Mouse (Mus musculus): ENCODE data around the gene Gm14597. TPM values are rescaled to one million over a fixed set of nuclear protein-coding genes. Genes with fewer than 3 reads are reported as not detected.
"Not testable (repeated sequence)": the region's sequence is repeated elsewhere in the genome, so short reads cannot be mapped to it uniquely, and the experiment has no call there.

Gene Gm14597
- polyA plus RNA-seq, 1 experiment from 2014 or later = not detected

DNA sequence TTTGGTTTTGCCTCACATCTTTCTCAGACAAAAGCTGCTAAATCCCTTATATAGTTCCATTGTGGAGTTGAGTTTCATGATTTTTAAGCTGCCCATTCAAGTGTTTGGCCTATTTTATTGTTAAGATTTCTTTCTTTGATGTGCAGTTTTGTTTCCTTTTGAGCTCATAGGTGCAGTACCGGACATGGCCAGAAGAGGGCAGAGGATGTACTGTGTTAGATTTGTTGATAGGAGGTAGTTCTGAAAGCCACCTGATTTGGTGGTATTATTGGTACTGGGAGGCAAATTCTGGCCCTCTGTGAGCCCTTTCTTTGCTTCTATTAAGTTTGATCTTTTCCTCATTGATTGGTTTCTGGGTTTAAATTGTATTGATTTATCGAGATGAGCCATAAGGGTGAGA, 8.8 kb downstream of the Gm14597 start:
- H3K27me3 ChIP-seq; CTCF ChIA-PET; POLR2A ChIA-PET; in situ Hi-C loops (cut with MboI; ENCODE audit: low pct_unique_long_range_greater_than_20kb); DNase-seq (ENCODE audit: low read depth, low spot score): not testable (repeated sequence)
- peak; percentile 28 for TF ChIP-seq CTCF (IDR thresholded peaks at IDR 0.05)
- peak; percentile 69 for ATAC-seq

DNA sequence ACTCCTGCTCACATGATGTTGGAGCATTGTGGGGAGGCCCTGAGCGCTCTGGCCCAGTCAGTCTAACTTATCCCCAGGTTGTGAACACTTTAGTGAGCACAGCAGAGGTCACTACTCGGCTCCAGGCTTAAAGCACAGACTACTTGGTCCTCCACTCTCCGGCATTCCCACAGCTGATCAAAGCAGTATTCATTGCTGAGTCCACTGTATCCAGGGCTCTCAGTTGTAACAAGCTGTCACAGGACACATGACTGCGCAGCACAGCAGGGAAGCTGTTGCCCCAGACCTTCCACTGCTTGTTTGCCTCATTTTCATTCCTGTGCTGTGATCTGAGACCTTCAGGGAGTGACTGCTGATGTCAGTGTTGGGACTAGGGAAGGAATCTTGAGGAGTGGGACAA, 25.4 kb downstream of the Gm14597 start:
- in situ Hi-C loops (cut with MboI; ENCODE audit: low pct_unique_long_range_greater_than_20kb); POLR2A ChIA-PET; CTCF ChIA-PET; DNase-seq (ENCODE audit: low read depth, low spot score): not testable (repeated sequence)
- peaks cover 13% of the 10 kb centered on the region for H3K27me3 ChIP-seq
- ATAC-seq = peak; percentile 84

- POLR2A ChIA-PET; CTCF ChIA-PET; in situ Hi-C loops (cut with MboI; ENCODE audit: low pct_unique_long_range_greater_than_20kb); ATAC-seq; DNase-seq (ENCODE audit: low read depth, low spot score): not testable (repeated sequence)
- H3K27me3 ChIP-seq = peaks cover 13% of the 10 kb centered on the region
These were observed 27.4 kb downstream of the Gm14597 start for GRCm38 (mm10) chrX:53581407-53581806.

DNA sequence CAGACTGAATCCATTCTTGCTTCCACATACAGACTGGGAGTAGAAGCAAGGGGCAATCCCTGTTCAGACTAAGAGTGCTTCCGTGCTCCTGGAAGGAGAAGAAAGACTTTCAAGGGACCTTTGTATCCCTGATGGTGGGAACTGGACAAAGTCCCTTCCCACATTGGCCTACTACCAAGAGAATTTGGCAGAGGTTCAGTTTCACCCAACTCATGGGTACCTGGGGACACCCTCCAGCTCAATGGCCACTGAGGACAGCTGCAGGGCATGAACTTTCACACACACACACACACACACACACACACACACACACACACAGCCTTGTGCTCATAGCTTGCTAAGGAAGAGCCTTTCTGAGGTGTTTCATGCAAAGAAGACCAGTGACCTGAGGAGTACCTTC, 29.5 kb downstream of the Gm14597 start:
- POLR2A ChIA-PET = no interaction called here
- CTCF ChIA-PET = no interaction called here
- in situ Hi-C loops (cut with MboI; ENCODE audit: low pct_unique_long_range_greater_than_20kb) = no loop called here
- DNase-seq (ENCODE audit: low read depth, low spot score) (no peak), ATAC-seq (no peak)
- TF ChIP-seq CTCF (IDR thresholded peaks at IDR 0.05) = no peak
- H3K27me3 ChIP-seq = no peaks in the 10 kb centered on the region

Other genes starting within 250 kb of the Gm14597 start
- 22.5 TPM for gene Mospd1, start 238.5 kb downstream of the Gm14597 start, polyA plus RNA-seq (2021)
- not detected for gene Etd, start 174.1 kb downstream of the Gm14597 start, polyA plus RNA-seq (2021)
- 0.22 TPM for gene Rtl8c, start 947 bp downstream of the Gm14597 start, polyA plus RNA-seq (2021)
- gene Rtl8a, start 34.7 kb upstream of the Gm14597 start, polyA plus RNA-seq (2021) = 74.9 TPM
- gene Rtl8b, start 61.4 kb upstream of the Gm14597 start, polyA plus RNA-seq (2021) = 29.4 TPM
- gene 4930502E18Rik, start 115.8 kb upstream of the Gm14597 start, polyA plus RNA-seq (2021) = not detected
- gene 1700013H16Rik, start 148.9 kb upstream of the Gm14597 start, polyA plus RNA-seq (2021) = not detected
- gene Zfp36l3, start 167.4 kb upstream of the Gm14597 start, polyA plus RNA-seq (2021) = not detected
- gene Xlr, start 188.7 kb upstream of the Gm14597 start, polyA plus RNA-seq (2021) = 1.5 TPM